Mouse (Mus musculus): ENCODE results near the gene Thsd7b. TPM values are rescaled to one million over a fixed set of nuclear protein-coding genes. Genes with fewer than 3 reads are reported as not detected.
"Not testable (repeated sequence)": the region's sequence is repeated elsewhere in the genome, so short reads cannot be mapped to it uniquely, and the experiment has no call there.

Thsd7b gene
- polyA plus RNA-seq, 1 experiment: 0.75 TPM

DNA sequence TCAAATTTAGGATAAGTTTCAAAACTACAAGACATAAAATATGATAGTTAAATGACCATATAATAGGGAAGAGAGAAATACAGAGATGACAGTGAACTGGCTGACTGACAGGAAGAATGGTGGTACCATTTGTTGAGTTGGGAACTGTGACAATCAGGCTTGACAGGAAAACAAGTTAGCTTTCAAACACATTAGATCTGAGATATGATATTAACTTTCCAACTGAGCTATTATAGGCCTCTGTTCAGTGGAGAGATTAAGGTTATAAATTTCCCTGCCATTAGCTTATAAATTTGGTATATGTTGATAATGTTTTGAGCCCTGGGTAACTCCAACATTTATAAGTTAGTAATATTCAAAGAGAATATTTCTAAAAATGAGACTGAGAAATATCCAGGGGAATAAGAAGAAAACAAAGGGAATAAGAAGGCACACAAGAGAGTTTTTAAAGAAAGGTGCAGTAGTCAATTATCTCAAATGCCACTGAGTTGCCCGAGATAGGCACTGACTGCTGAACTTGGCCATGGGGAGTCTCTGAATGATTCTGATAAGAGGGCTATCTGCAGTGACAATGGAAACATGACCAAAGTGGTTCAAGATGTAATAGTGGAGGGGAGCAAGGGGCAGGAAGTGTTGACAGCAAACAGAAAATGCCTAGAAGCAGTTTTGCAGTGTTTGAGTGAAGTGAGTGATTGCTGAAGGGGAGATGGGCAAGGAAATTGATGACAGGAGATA, 839.6 kb downstream of the Thsd7b start:
- H3K4me3 ChIP-seq (replicated peaks; ENCODE audit: control insufficient read depth, low read depth, low read length): no peak overlapping the region

GRCm38 (mm10) chr1:130113549-130113948, 840.4 kb downstream of the Thsd7b start:
- 92% methylated on average over 2 of the region's 2 CpGs for WGBS
- Histone ChIP-seq H3K27ac (ENCODE audit: control insufficient read depth, insufficient read depth, low read depth, low read length, poor library complexity) (no peak overlapping the region), H3K4me1 (ENCODE audit: control insufficient read depth, insufficient read depth, low read length) (no peaks in the 10 kb centered on the region), H3K4me3 (replicated peaks; ENCODE audit: control insufficient read depth, low read depth, low read length) (no peak overlapping the region)
- no peak for TF ChIP-seq POLR2A (IDR thresholded peaks at IDR 0.05; ENCODE audit: borderline replicate concordance, control insufficient read depth, low read depth, low read length)
- TF ChIP-seq CTCF (IDR thresholded peaks at IDR 0.05; ENCODE audit: control insufficient read depth, insufficient read depth, low read length): no peak

More for the DNA sequence above, 839.6 kb downstream of the Thsd7b start:
- Histone ChIP-seq H3K27ac (ENCODE audit: control insufficient read depth, insufficient read depth, low read depth, low read length, poor library complexity) (no peak overlapping the region), H3K4me1 (ENCODE audit: control insufficient read depth, insufficient read depth, low read length) (no peaks in the 10 kb centered on the region)
- 51% methylated on average over 1 of the region's 1 CpGs for WGBS
- no peak for TF ChIP-seq POLR2A (IDR thresholded peaks at IDR 0.05; ENCODE audit: borderline replicate concordance, control insufficient read depth, low read depth, low read length)
- no peak for TF ChIP-seq CTCF (IDR thresholded peaks at IDR 0.05; ENCODE audit: control insufficient read depth, insufficient read depth, low read length)

DNA sequence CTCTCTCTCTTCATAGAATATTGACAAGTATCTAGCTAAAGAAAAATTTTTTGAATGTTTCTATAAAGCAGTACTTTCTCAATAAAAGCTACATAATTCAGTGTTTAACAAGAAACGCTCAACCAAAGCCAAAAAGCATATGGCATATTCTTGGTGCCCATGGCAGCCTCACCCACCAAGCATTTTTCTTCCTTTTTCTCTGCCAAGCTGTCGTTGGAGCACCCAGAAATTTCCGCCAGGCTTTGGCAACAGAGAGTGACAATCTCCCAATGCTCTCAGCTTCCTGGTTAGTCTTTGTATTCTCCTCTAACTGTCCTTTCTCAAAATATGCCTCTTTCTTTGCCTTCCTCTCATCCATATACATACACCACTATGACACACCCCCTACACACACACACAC, 857.8 kb downstream of the Thsd7b start:
- no peak overlapping the region for H3K27ac ChIP-seq (ENCODE audit: control insufficient read depth, insufficient read depth, low read depth, low read length, poor library complexity)
- H3K4me1 ChIP-seq (ENCODE audit: control insufficient read depth, insufficient read depth, low read length): no peaks in the 10 kb centered on the region
- H3K4me3 ChIP-seq (replicated peaks; ENCODE audit: control insufficient read depth, low read depth, low read length): no peak overlapping the region
- 73% methylated on average over 3 of the region's 3 CpGs for WGBS
- TF ChIP-seq CTCF (IDR thresholded peaks at IDR 0.05; ENCODE audit: control insufficient read depth, insufficient read depth, low read length) (no peak), POLR2A (IDR thresholded peaks at IDR 0.05; ENCODE audit: borderline replicate concordance, control insufficient read depth, low read depth, low read length) (no peak)

DNA sequence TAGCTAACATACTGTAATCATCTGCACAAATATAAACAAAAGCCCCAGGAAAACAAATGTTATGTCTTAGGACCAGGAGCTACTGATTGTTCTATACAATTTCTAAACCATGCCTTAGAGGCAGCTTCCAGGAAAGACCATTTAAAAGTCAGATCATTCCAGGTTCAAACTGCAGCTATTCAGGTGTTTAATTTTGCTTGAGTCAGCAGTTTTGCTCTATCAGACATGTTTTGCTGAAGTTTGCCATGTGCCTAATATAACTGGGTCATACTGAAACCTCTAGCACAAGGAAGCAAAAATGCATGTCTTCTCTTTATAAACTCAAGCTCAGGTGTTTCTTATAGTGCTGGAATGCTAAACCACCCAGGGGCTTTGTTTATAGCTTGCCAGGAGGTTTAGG, 893.1 kb downstream of the Thsd7b start:
- no peak for TF ChIP-seq CTCF (IDR thresholded peaks at IDR 0.05; ENCODE audit: control insufficient read depth, insufficient read depth, low read length)
- TF ChIP-seq POLR2A (IDR thresholded peaks at IDR 0.05; ENCODE audit: borderline replicate concordance, control insufficient read depth, low read depth, low read length): no peak
- Histone ChIP-seq H3K4me3 (replicated peaks; ENCODE audit: control insufficient read depth, low read depth, low read length) (no peak overlapping the region), H3K4me1 (ENCODE audit: control insufficient read depth, insufficient read depth, low read length) (no peaks in the 10 kb centered on the region), H3K27ac (ENCODE audit: control insufficient read depth, insufficient read depth, low read depth, low read length, poor library complexity) (no peak overlapping the region)

GRCm38 (mm10) chr1:130167260-130167659, 894.2 kb downstream of the Thsd7b start:
- Histone ChIP-seq H3K4me3 (replicated peaks; ENCODE audit: control insufficient read depth, low read depth, low read length) (no peak overlapping the region), H3K27ac (ENCODE audit: control insufficient read depth, insufficient read depth, low read depth, low read length, poor library complexity) (no peak overlapping the region), H3K4me1 (ENCODE audit: control insufficient read depth, insufficient read depth, low read length) (no peaks in the 10 kb centered on the region)
- 61% methylated on average over 2 of the region's 2 CpGs for WGBS
- TF ChIP-seq CTCF (IDR thresholded peaks at IDR 0.05; ENCODE audit: control insufficient read depth, insufficient read depth, low read length): no peak
- TF ChIP-seq POLR2A (IDR thresholded peaks at IDR 0.05; ENCODE audit: borderline replicate concordance, control insufficient read depth, low read depth, low read length): no peak

GRCm38 (mm10) chr1:130169875-130170274, 896.8 kb downstream of the Thsd7b start:
- Histone ChIP-seq H3K27ac (ENCODE audit: control insufficient read depth, insufficient read depth, low read depth, low read length, poor library complexity) (no peak overlapping the region), H3K4me3 (replicated peaks; ENCODE audit: control insufficient read depth, low read depth, low read length) (no peak overlapping the region), H3K4me1 (ENCODE audit: control insufficient read depth, insufficient read depth, low read length) (no peaks in the 10 kb centered on the region)
- 70% methylated on average over 6 of the region's 6 CpGs for WGBS
- TF ChIP-seq CTCF (IDR thresholded peaks at IDR 0.05; ENCODE audit: control insufficient read depth, insufficient read depth, low read length) (no peak), POLR2A (IDR thresholded peaks at IDR 0.05; ENCODE audit: borderline replicate concordance, control insufficient read depth, low read depth, low read length) (no peak)

- 68% methylated on average over 1 of the region's 1 CpGs for WGBS
- no peak overlapping the region for H3K27ac ChIP-seq (ENCODE audit: control insufficient read depth, insufficient read depth, low read depth, low read length, poor library complexity)
- H3K4me1 ChIP-seq (ENCODE audit: control insufficient read depth, insufficient read depth, low read length): no peaks in the 10 kb centered on the region
- H3K4me3 ChIP-seq (replicated peaks; ENCODE audit: control insufficient read depth, low read depth, low read length): no peak overlapping the region
- TF ChIP-seq CTCF (IDR thresholded peaks at IDR 0.05; ENCODE audit: control insufficient read depth, insufficient read depth, low read length) (no peak), POLR2A (IDR thresholded peaks at IDR 0.05; ENCODE audit: borderline replicate concordance, control insufficient read depth, low read depth, low read length) (no peak)
Observed at GRCm38 (mm10) chr1:130170290-130170689, 897.2 kb downstream of the Thsd7b start.

DNA sequence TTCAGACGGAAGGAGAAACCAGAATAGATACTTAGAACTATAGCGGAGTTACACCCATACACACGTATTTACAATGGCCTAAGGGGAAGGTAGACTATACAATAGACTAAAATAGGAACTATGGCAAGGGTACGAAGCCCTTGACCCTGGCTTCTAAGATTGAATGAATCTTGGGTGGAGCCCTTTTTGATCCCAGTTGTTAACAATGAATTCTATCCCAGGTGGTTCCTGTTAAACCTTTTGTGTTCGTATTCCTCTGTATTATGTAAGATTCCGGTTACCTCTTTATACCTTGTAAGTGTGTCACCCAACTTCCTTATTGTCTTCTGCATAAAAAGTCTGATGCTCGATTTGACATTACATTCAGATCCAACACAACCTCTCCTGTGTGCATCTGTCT, 913.7 kb downstream of the Thsd7b start:
- H3K27ac ChIP-seq (ENCODE audit: control insufficient read depth, insufficient read depth, low read depth, low read length, poor library complexity); H3K4me3 ChIP-seq (replicated peaks; ENCODE audit: control insufficient read depth, low read depth, low read length); H3K4me1 ChIP-seq (ENCODE audit: control insufficient read depth, insufficient read depth, low read length): not testable (repeated sequence)
- 81% methylated on average over 7 of the region's 7 CpGs for WGBS

Measured in bone marrow, adult 2 months (tissue).